Mouse (Mus musculus): ENCODE data around the gene Limk1. TPM values are rescaled to one million over a fixed set of nuclear protein-coding genes. Genes with fewer than 3 reads are reported as not detected.

Limk1 gene
- total and polyA plus RNA-seq, 2 experiments from 2014 or later = 16.7 to 76.5 TPM

DNA sequence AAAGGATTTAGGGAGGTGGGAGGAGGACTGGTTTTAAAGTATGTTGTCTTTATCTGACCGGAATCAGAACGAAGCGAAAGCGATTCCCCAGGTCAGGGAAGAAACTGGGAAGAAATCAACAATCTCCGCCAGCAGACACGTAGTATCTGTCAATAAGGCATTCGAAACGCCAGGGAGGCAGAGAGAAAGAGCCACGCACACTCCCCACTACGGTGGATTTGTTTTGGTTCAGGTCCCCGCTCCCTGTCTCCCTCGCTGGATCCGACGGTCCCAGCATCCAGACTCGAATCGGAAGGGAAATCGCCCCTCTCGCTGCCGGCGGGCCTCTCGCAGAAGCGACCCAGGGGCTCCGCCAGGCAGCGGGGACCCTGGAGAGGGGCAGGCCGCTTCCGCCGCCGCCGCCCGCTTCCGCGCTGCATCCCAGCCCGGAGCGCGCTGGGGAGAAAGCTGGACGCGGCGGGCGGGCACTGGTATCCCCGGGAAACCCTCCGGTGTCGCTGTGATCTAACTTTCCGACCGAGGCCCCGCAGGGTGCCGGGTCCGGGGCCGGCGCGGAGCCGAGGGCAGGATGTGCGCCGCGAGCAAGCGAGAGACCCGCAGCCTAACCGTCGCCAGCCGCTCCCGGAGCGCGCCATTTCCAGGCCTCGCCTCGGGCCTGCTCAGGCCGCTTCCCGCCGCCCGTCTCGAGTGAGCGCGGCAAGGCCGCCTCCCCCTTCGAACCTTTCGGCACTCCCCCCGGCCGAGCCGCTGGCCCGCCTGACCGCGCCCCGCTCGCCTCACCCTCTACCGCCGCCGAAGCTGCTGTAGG, 49.7 kb downstream of the Limk1 start:
- Histone ChIP-seq H3K4me1 (ENCODE audit: insufficient read depth, low read length) (peaks cover 6% of the 10 kb centered on the region; the same call in 1 of the 2 replicates), H3K27ac (ENCODE audit: low read depth, low read length) (peak overlapping the region; percentile 97), H3K36me3 (ENCODE audit: insufficient read depth, low read length) (peaks cover 5% of the 10 kb centered on the region; the same call in 1 of the 2 replicates), H3K27me3 (ENCODE audit: insufficient read depth, low read length) (no peaks in the 10 kb centered on the region), H3K9me3 (ENCODE audit: low read length) (no peaks in the 10 kb centered on the region), H3K4me2 (ENCODE audit: low read depth, low read length, poor library complexity, severe bottlenecking) (peak overlapping the region; percentile 59), H3K9ac (replicated peaks; ENCODE audit: low read length, poor library complexity, severe bottlenecking) (peak overlapping the region; percentile 98), H3K4me3 (ENCODE audit: low read depth, low read length) (peak overlapping the region; percentile 99)
- WGBS = 1% methylated on average over 83 of the region's 85 CpGs
- ATAC-seq (ENCODE audit: low FRiP score) = peak; percentile 63
- DNase-seq (ENCODE audit: low spot score) = peak; percentile 20
- no peak for TF ChIP-seq CTCF (IDR thresholded peaks at IDR 0.05)

GRCm38 (mm10) chr5:134637820-134638367, 50.5 kb downstream of the Limk1 start:
- no peak for DNase-seq (ENCODE audit: low spot score)
- H3K4me1 ChIP-seq (ENCODE audit: insufficient read depth, low read length) = peaks cover 6% of the 10 kb centered on the region; the same call in 1 of the 2 replicates
- H3K4me3 ChIP-seq (ENCODE audit: low read depth, low read length) = peak overlapping the region; percentile 99
- peak overlapping the region; percentile 59 for H3K4me2 ChIP-seq (ENCODE audit: low read depth, low read length, poor library complexity, severe bottlenecking)
- TF ChIP-seq CTCF (IDR thresholded peaks at IDR 0.05) = no peak
- peaks cover 5% of the 10 kb centered on the region; the same call in 1 of the 2 replicates for H3K36me3 ChIP-seq (ENCODE audit: insufficient read depth, low read length)
- H3K27me3 ChIP-seq (ENCODE audit: insufficient read depth, low read length) = no peaks in the 10 kb centered on the region
- peak overlapping the region; percentile 97; the same call in 1 of the 2 replicates for H3K27ac ChIP-seq (ENCODE audit: low read depth, low read length)
- no peak for ATAC-seq (ENCODE audit: low FRiP score)
- 35% methylated on average over 5 of the region's 5 CpGs for WGBS
- H3K9ac ChIP-seq (replicated peaks; ENCODE audit: low read length, poor library complexity, severe bottlenecking) = peak overlapping the region; percentile 98
- no peaks in the 10 kb centered on the region for H3K9me3 ChIP-seq (ENCODE audit: low read length)

DNA sequence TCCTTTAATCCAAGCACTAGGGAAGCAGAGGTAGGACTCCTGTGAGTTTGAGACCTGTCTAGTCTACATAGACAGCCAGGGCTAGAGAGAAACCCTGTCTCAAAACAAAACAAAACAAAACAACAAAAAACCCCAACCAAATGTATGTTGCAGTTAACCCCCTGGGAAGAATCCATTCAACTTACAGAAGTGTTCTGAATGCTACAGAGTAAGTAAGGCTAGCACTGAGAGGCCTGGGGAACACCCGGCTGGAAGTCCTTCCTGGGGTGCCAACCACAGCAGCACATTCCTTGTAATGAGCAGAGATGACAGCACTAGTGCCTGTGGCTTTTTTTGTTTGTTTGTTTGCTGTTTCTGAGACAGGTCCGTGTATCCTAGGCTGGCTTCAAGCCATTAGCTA, 55.6 kb downstream of the Limk1 start:
- H3K9me3 ChIP-seq (ENCODE audit: low read length) = no peaks in the 10 kb centered on the region
- WGBS = 48% methylated on average over 2 of the region's 2 CpGs
- peaks cover 6% of the 10 kb centered on the region; the same call in 1 of the 2 replicates for H3K4me1 ChIP-seq (ENCODE audit: insufficient read depth, low read length)
- H3K4me3 ChIP-seq (ENCODE audit: low read depth, low read length) = no peak overlapping the region
- ATAC-seq (ENCODE audit: low FRiP score) (no peak), DNase-seq (ENCODE audit: low spot score) (no peak)
- H3K27ac ChIP-seq (ENCODE audit: low read depth, low read length) = no peak overlapping the region
- peaks cover 9% of the 10 kb centered on the region; the same call in 1 of the 2 replicates for H3K36me3 ChIP-seq (ENCODE audit: insufficient read depth, low read length)
- no peak overlapping the region for H3K4me2 ChIP-seq (ENCODE audit: low read depth, low read length, poor library complexity, severe bottlenecking)
- TF ChIP-seq CTCF (IDR thresholded peaks at IDR 0.05) = no peak
- H3K9ac ChIP-seq (replicated peaks; ENCODE audit: low read length, poor library complexity, severe bottlenecking) = no peak overlapping the region
- H3K27me3 ChIP-seq (ENCODE audit: insufficient read depth, low read length) = no peaks in the 10 kb centered on the region

GRCm38 (mm10) chr5:134630835-134631234, 57.6 kb downstream of the Limk1 start:
- no peak for TF ChIP-seq CTCF (IDR thresholded peaks at IDR 0.05)
- H3K4me2 ChIP-seq (ENCODE audit: low read depth, low read length, poor library complexity, severe bottlenecking) = no peak overlapping the region
- peaks cover 28% of the 10 kb centered on the region for H3K36me3 ChIP-seq (ENCODE audit: insufficient read depth, low read length)
- H3K4me1 ChIP-seq (ENCODE audit: insufficient read depth, low read length) = no peaks in the 10 kb centered on the region
- H3K9me3 ChIP-seq (ENCODE audit: low read length) = no peaks in the 10 kb centered on the region
- H3K27ac ChIP-seq (ENCODE audit: low read depth, low read length) = no peak overlapping the region
- no peak overlapping the region for H3K9ac ChIP-seq (replicated peaks; ENCODE audit: low read length, poor library complexity, severe bottlenecking)
- ATAC-seq (ENCODE audit: low FRiP score) (no peak), DNase-seq (ENCODE audit: low spot score) (no peak)
- no peak overlapping the region for H3K4me3 ChIP-seq (ENCODE audit: low read depth, low read length)
- no peaks in the 10 kb centered on the region for H3K27me3 ChIP-seq (ENCODE audit: insufficient read depth, low read length)

- no peaks in the 10 kb centered on the region for H3K9me3 ChIP-seq (ENCODE audit: low read length)
- H3K9ac ChIP-seq (replicated peaks; ENCODE audit: low read length, poor library complexity, severe bottlenecking) = no peak overlapping the region
- ATAC-seq (ENCODE audit: low FRiP score) = no peak
- no peak overlapping the region for H3K4me3 ChIP-seq (ENCODE audit: low read depth, low read length)
- H3K4me1 ChIP-seq (ENCODE audit: insufficient read depth, low read length) = no peaks in the 10 kb centered on the region
- H3K27ac ChIP-seq (ENCODE audit: low read depth, low read length) = no peak overlapping the region
- H3K27me3 ChIP-seq (ENCODE audit: insufficient read depth, low read length) = no peaks in the 10 kb centered on the region
- H3K4me2 ChIP-seq (ENCODE audit: low read depth, low read length, poor library complexity, severe bottlenecking) = no peak overlapping the region
- DNase-seq (ENCODE audit: low spot score) = no peak
- WGBS = 87% methylated on average over 4 of the region's 4 CpGs
- H3K36me3 ChIP-seq (ENCODE audit: insufficient read depth, low read length) = peaks cover 35% of the 10 kb centered on the region
- TF ChIP-seq CTCF (IDR thresholded peaks at IDR 0.05) = no peak
Observed at GRCm38 (mm10) chr5:134629508-134629907, 58.9 kb downstream of the Limk1 start.

DNA sequence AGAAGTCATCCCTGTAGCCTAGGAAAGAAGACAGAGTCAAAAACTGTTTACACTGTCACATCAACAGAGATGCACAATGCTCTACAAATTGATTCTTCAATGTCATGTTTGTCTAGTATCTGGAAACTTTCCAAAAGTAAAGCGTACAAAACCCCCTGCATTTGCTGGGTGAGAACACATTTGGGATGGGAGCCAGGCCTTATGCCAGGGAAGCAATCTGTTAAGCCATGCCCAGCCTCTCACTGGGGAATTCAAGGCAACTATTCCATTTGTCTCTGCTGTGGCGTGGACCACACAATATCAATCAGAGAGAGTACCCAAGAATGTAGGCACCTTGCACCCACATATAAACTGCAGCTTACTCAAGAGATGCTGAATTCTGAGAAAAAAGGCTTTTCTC, 66.3 kb downstream of the Limk1 start:
- Histone ChIP-seq H3K4me1 (ENCODE audit: insufficient read depth, low read length) (no peaks in the 10 kb centered on the region), H3K9me3 (ENCODE audit: low read length) (no peaks in the 10 kb centered on the region), H3K36me3 (ENCODE audit: insufficient read depth, low read length) (peaks cover 89% of the 10 kb centered on the region), H3K9ac (replicated peaks; ENCODE audit: low read length, poor library complexity, severe bottlenecking) (no peak overlapping the region), H3K4me3 (ENCODE audit: low read depth, low read length) (no peak overlapping the region), H3K27me3 (ENCODE audit: insufficient read depth, low read length) (no peaks in the 10 kb centered on the region), H3K27ac (ENCODE audit: low read depth, low read length) (no peak overlapping the region), H3K4me2 (ENCODE audit: low read depth, low read length, poor library complexity, severe bottlenecking) (no peak overlapping the region)
- no peak for TF ChIP-seq CTCF (IDR thresholded peaks at IDR 0.05)
- ATAC-seq (ENCODE audit: low FRiP score) (no peak), DNase-seq (ENCODE audit: low spot score) (peak; percentile 79)
- 62% methylated on average over 2 of the region's 2 CpGs for WGBS
